Mouse (Mus musculus): ENCODE results near the gene Cops9. TPM values are rescaled to one million over a fixed set of nuclear protein-coding genes. Genes with fewer than 3 reads are reported as not detected.

The Cops9 gene
- polyA plus RNA-seq, 1 experiment = 507 TPM

GRCm38 (mm10) chr1:92644916-92645315 is 3.1 kb upstream of the Cops9 start:
- Histone ChIP-seq H3K36me3 (ENCODE audit: control insufficient read depth, insufficient read depth) (no peaks in the 10 kb centered on the region), H3K4me2 (ENCODE audit: low read depth) (no peak overlapping the region), H3K79me2 (ENCODE audit: control insufficient read depth, insufficient read depth) (peaks cover 17% of the 10 kb centered on the region), H3K27me3 (ENCODE audit: control insufficient read depth, insufficient read depth, insufficient read length) (no peaks in the 10 kb centered on the region), H3ac (ENCODE audit: control insufficient read depth, insufficient read length) (no peak overlapping the region), H3K4me3 (no peak overlapping the region)
- TF ChIP-seq CEBPB (IDR thresholded peaks at IDR 0.05; ENCODE audit: insufficient read depth, poor library complexity, severe bottlenecking) = no peak
- TF ChIP-seq MYOG (IDR thresholded peaks at IDR 0.05; ENCODE audit: control insufficient read depth in 1 of 3, insufficient read depth in 1 of 3, insufficient read length in 2 of 3, low read depth in 2 of 3) = no peak
- TF ChIP-seq TCF3 (IDR thresholded peaks at IDR 0.05; ENCODE audit: insufficient read length, low read depth) = no peak
- no peak for TF ChIP-seq USF1 (IDR thresholded peaks at IDR 0.05; ENCODE audit: low read depth)
- TF ChIP-seq POLR2A (IDR thresholded peaks at IDR 0.05; ENCODE audit: insufficient read length, low read depth) = no peak
- no peak for TF ChIP-seq E2F4 (IDR thresholded peaks at IDR 0.05; ENCODE audit: insufficient read depth)
- no peak for TF ChIP-seq TCF12 (IDR thresholded peaks at IDR 0.05; ENCODE audit: insufficient read depth, poor library complexity, severe bottlenecking)
- TF ChIP-seq REST (IDR thresholded peaks at IDR 0.05; ENCODE audit: insufficient read depth, insufficient read length) = no peak
- TF ChIP-seq MYOD1 (IDR thresholded peaks at IDR 0.05; ENCODE audit: control insufficient read depth in 1 of 3, insufficient read length in 2 of 3, low read depth in 2 of 3) = no peak
- TF ChIP-seq MAX (IDR thresholded peaks at IDR 0.05; ENCODE audit: low read depth) = no peak
- no peak for TF ChIP-seq POLR2AphosphoS2 (IDR thresholded peaks at IDR 0.05; ENCODE audit: insufficient read length, low read depth)
- TF ChIP-seq SRF (IDR thresholded peaks at IDR 0.05; ENCODE audit: control insufficient read depth, insufficient read length, low read depth) = no peak

GRCm38 (mm10) chr1:92643691-92644090 is 1.9 kb upstream of the Cops9 start:
- no peak for TF ChIP-seq REST (IDR thresholded peaks at IDR 0.05; ENCODE audit: insufficient read depth, insufficient read length)

GRCm38 (mm10) chr1:92640393-92640792 is 1.4 kb downstream of the Cops9 start:
- Histone ChIP-seq H3ac (ENCODE audit: control insufficient read depth, insufficient read length) (no peak overlapping the region), H3K4me3 (peak overlapping the region; percentile 78), H3K4me2 (ENCODE audit: low read depth) (peak overlapping the region; percentile 80), H3K27me3 (ENCODE audit: control insufficient read depth, insufficient read depth, insufficient read length) (no peaks in the 10 kb centered on the region), H3K79me2 (ENCODE audit: control insufficient read depth, insufficient read depth) (peaks cover 21% of the 10 kb centered on the region), H3K36me3 (ENCODE audit: control insufficient read depth, insufficient read depth) (peaks cover 23% of the 10 kb centered on the region)
- TF ChIP-seq MYOG (IDR thresholded peaks at IDR 0.05; ENCODE audit: control insufficient read depth in 1 of 3, insufficient read depth in 1 of 3, insufficient read length in 2 of 3, low read depth in 2 of 3) (no peak), POLR2AphosphoS2 (IDR thresholded peaks at IDR 0.05; ENCODE audit: insufficient read length, low read depth) (no peak), MYOD1 (IDR thresholded peaks at IDR 0.05; ENCODE audit: control insufficient read depth in 1 of 3, insufficient read length in 2 of 3, low read depth in 2 of 3) (no peak), CEBPB (IDR thresholded peaks at IDR 0.05; ENCODE audit: insufficient read depth, poor library complexity, severe bottlenecking) (no peak), MAX (IDR thresholded peaks at IDR 0.05; ENCODE audit: low read depth) (no peak), REST (IDR thresholded peaks at IDR 0.05; ENCODE audit: insufficient read depth, insufficient read length) (no peak), USF1 (IDR thresholded peaks at IDR 0.05; ENCODE audit: low read depth) (no peak), TCF3 (IDR thresholded peaks at IDR 0.05; ENCODE audit: insufficient read length, low read depth) (no peak), SRF (IDR thresholded peaks at IDR 0.05; ENCODE audit: control insufficient read depth, insufficient read length, low read depth) (no peak), POLR2A (IDR thresholded peaks at IDR 0.05; ENCODE audit: insufficient read length, low read depth) (no peak), TCF12 (IDR thresholded peaks at IDR 0.05; ENCODE audit: insufficient read depth, poor library complexity, severe bottlenecking) (no peak), E2F4 (IDR thresholded peaks at IDR 0.05; ENCODE audit: insufficient read depth) (no peak)

More at GRCm38 (mm10) chr1:92643691-92644090, 1.9 kb upstream of the Cops9 start:
- Histone ChIP-seq H3ac (ENCODE audit: control insufficient read depth, insufficient read length) (no peak overlapping the region), H3K79me2 (ENCODE audit: control insufficient read depth, insufficient read depth) (peaks cover 21% of the 10 kb centered on the region), H3K4me3 (no peak overlapping the region), H3K27me3 (ENCODE audit: control insufficient read depth, insufficient read depth, insufficient read length) (no peaks in the 10 kb centered on the region), H3K36me3 (ENCODE audit: control insufficient read depth, insufficient read depth) (peaks cover 5% of the 10 kb centered on the region), H3K4me2 (ENCODE audit: low read depth) (no peak overlapping the region)

GRCm38 (mm10) chr1:92638736-92639135 is 3.0 kb downstream of the Cops9 start:
- no peaks in the 10 kb centered on the region for H3K27me3 ChIP-seq (ENCODE audit: control insufficient read depth, insufficient read depth, insufficient read length)

GRCm38 (mm10) chr1:92638181-92638580 is 3.6 kb downstream of the Cops9 start:
- H3ac ChIP-seq (ENCODE audit: control insufficient read depth, insufficient read length) = no peak overlapping the region
- peaks cover 21% of the 10 kb centered on the region for H3K79me2 ChIP-seq (ENCODE audit: control insufficient read depth, insufficient read depth)
- peaks cover 23% of the 10 kb centered on the region for H3K36me3 ChIP-seq (ENCODE audit: control insufficient read depth, insufficient read depth)
- no peak overlapping the region for H3K4me3 ChIP-seq
- no peak overlapping the region for H3K4me2 ChIP-seq (ENCODE audit: low read depth)
- TF ChIP-seq MAX (IDR thresholded peaks at IDR 0.05; ENCODE audit: low read depth) = no peak
- TF ChIP-seq SRF (IDR thresholded peaks at IDR 0.05; ENCODE audit: control insufficient read depth, insufficient read length, low read depth) = no peak
- no peak for TF ChIP-seq USF1 (IDR thresholded peaks at IDR 0.05; ENCODE audit: low read depth)
- TF ChIP-seq MYOD1 (IDR thresholded peaks at IDR 0.05; ENCODE audit: control insufficient read depth in 1 of 3, insufficient read length in 2 of 3, low read depth in 2 of 3) = peak in 2 of 3 experiments; percentile 42 to 62
- TF ChIP-seq POLR2AphosphoS2 (IDR thresholded peaks at IDR 0.05; ENCODE audit: insufficient read length, low read depth) = no peak
- TF ChIP-seq POLR2A (IDR thresholded peaks at IDR 0.05; ENCODE audit: insufficient read length, low read depth) = no peak
- TF ChIP-seq E2F4 (IDR thresholded peaks at IDR 0.05; ENCODE audit: insufficient read depth) = no peak
- no peak for TF ChIP-seq TCF12 (IDR thresholded peaks at IDR 0.05; ENCODE audit: insufficient read depth, poor library complexity, severe bottlenecking)
- TF ChIP-seq CEBPB (IDR thresholded peaks at IDR 0.05; ENCODE audit: insufficient read depth, poor library complexity, severe bottlenecking) = no peak
- no peak for TF ChIP-seq TCF3 (IDR thresholded peaks at IDR 0.05; ENCODE audit: insufficient read length, low read depth)
- TF ChIP-seq MYOG (IDR thresholded peaks at IDR 0.05; ENCODE audit: control insufficient read depth in 1 of 3, insufficient read depth in 1 of 3, insufficient read length in 2 of 3, low read depth in 2 of 3) = peak in 2 of 3 experiments; percentile 33 to 46
- TF ChIP-seq REST (IDR thresholded peaks at IDR 0.05; ENCODE audit: insufficient read depth, insufficient read length) = no peak
- H3K27me3 ChIP-seq (ENCODE audit: control insufficient read depth, insufficient read depth, insufficient read length) = no peaks in the 10 kb centered on the region

More at GRCm38 (mm10) chr1:92638736-92639135, 3.0 kb downstream of the Cops9 start:
- Histone ChIP-seq H3K4me2 (ENCODE audit: low read depth) (no peak overlapping the region), H3K4me3 (no peak overlapping the region), H3K36me3 (ENCODE audit: control insufficient read depth, insufficient read depth) (peaks cover 23% of the 10 kb centered on the region), H3K79me2 (ENCODE audit: control insufficient read depth, insufficient read depth) (peaks cover 21% of the 10 kb centered on the region), H3ac (ENCODE audit: control insufficient read depth, insufficient read length) (no peak overlapping the region)
- TF ChIP-seq USF1 (IDR thresholded peaks at IDR 0.05; ENCODE audit: low read depth) (no peak), CEBPB (IDR thresholded peaks at IDR 0.05; ENCODE audit: insufficient read depth, poor library complexity, severe bottlenecking) (no peak), MYOD1 (IDR thresholded peaks at IDR 0.05; ENCODE audit: control insufficient read depth in 1 of 3, insufficient read length in 2 of 3, low read depth in 2 of 3) (no peak), SRF (IDR thresholded peaks at IDR 0.05; ENCODE audit: control insufficient read depth, insufficient read length, low read depth) (no peak), MAX (IDR thresholded peaks at IDR 0.05; ENCODE audit: low read depth) (no peak), E2F4 (IDR thresholded peaks at IDR 0.05; ENCODE audit: insufficient read depth) (no peak), MYOG (IDR thresholded peaks at IDR 0.05; ENCODE audit: control insufficient read depth in 1 of 3, insufficient read depth in 1 of 3, insufficient read length in 2 of 3, low read depth in 2 of 3) (no peak)

All from myocyte (in vitro differentiated cells).